Mouse (Mus musculus) hindbrain, embryonic 10.5 days (tissue): ENCODE data around the gene Traf3ip2. TPM values are rescaled to one million over a fixed set of nuclear protein-coding genes. Genes with fewer than 3 reads are reported as not detected.
A peak's percentile ranks its signal among the peaks of the same experiment; 100 is the strongest.

Experiments used
- DNase-seq: peaks from one replicate; pipeline ENCODE4 v3.0.0-alpha.2; 2017; ENCODE audit warnings: low spot score
- H3K27ac ChIP-seq: fragments of 300-500 bp; sonication (generic); 2 replicates; pipeline ENCODE4 v1.5.1; 2016; ENCODE audit warnings: mild to moderate bottlenecking, moderate library complexity
- H3K27me3 ChIP-seq: fragments of 300-500 bp; sonication (generic); 2 replicates; pipeline ENCODE4 v1.6.1; 2016; ENCODE audit warnings: mild to moderate bottlenecking; ENCODE audit not compliant: poor library complexity, insufficient read depth, severe bottlenecking
- H3K36me3 ChIP-seq: fragments of 300-500 bp; sonication (generic); 2 replicates; pipeline ENCODE4 v1.6.1; 2016; ENCODE audit warnings: mild to moderate bottlenecking, moderate library complexity
- H3K4me1 ChIP-seq: fragments of 300-500 bp; sonication (generic); replicated peaks from 2 replicates; pipeline ENCODE4 v1.6.1; 2016; ENCODE audit warnings: mild to moderate bottlenecking
- H3K4me3 ChIP-seq: fragments of 300-500 bp; sonication (generic); 2 replicates; pipeline ENCODE4 v1.5.1; 2016; ENCODE audit warnings: mild to moderate bottlenecking, moderate library complexity
- H3K9me3 ChIP-seq: fragments of 300-500 bp; sonication (generic); 2 replicates; pipeline ENCODE4 v1.6.1; 2016; ENCODE audit warnings: mild to moderate bottlenecking, moderate library complexity
- WGBS: fragments of 180-500 bp; shearing (Covaris S2); methylation state at CpG from one replicate; pipeline ENCODE4 v1.1.7; 2016; 5-methylcytosine and 5-hydroxymethylcytosine counted together
- polyA plus RNA-seq: library from polyadenylated mRNA; unstranded; fragments of >200 nt; fragmentation: Nextera tagmentation; extraction: Ambion mirVana; gene quantifications from 2 replicates; pipeline ENCODE4 v1.2.1, GENCODE M21; 2016

Traf3ip2 gene
- polyA plus RNA-seq, 1 experiment from 2014 or later, result 8.3 TPM

- Histone ChIP-seq H3K4me3 (no peak overlapping the region), H3K9me3 (peaks cover 3% of the 10 kb centered on the region), H3K27me3 (peaks cover 15% of the 10 kb centered on the region; the same call in 1 of the 2 replicates), H3K27ac (peak overlapping the region; percentile 71), H3K4me1 (peaks cover 38% of the 10 kb centered on the region), H3K36me3 (no peaks in the 10 kb centered on the region)
- DNase-seq, result no peak
- WGBS, result 67% methylated on average over 8 of the region's 8 CpGs
These were observed 24.6 kb upstream of the Traf3ip2 start for GRCm38 (mm10) chr10:39587973-39588746.

DNA sequence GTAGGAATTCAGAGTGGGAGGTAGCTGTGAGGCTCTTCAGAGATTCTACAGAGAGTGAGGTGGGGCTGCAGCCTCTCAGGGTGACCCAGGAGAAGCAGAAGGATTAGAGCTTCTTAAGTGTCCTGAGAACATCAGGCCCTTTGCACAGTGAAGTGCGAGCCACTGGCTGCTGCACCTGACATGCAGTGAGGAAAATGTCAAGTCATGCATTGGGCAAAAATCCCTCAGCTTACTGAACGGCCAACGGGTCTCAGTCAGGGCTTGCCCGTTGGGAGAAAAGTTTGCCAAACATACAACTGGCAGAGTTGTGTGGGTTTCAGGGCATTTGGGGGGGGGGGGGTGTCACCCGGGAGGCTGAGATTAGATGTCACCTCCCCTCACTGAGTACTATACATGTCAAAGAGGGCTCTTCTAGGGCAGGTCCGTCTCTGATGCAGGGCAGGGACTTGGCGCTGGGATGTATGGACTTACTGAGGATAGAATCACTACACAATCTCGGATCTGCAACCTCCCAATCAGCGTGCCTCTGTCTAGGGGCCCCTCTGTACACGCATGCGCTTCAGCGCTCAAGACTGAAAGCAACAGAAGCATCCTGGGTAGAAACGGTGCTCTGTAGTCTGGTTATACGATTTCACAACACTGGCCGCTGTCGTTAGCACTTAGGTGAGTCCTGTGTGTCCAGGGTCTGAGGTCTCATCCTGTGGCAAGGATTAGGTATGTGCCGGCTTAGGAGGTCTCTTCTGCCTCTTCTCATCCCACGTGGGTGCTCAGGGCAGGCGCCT is 22.8 kb upstream of the Traf3ip2 start:
- WGBS, result 87% methylated on average over 19 of the region's 19 CpGs
- peaks cover 16% of the 10 kb centered on the region for H3K9me3 ChIP-seq
- H3K4me1 ChIP-seq, result peaks cover 40% of the 10 kb centered on the region
- peak overlapping the region; percentile 64; the same call in 1 of the 2 replicates for H3K27ac ChIP-seq
- H3K36me3 ChIP-seq, result 0 out of 2 replicates have a peak, but pooled peaks cover 4% of the 10 kb centered on the region
- H3K27me3 ChIP-seq, result peaks cover 15% of the 10 kb centered on the region; the same call in 1 of the 2 replicates
- peak; percentile 0 for DNase-seq
- no peak overlapping the region for H3K4me3 ChIP-seq

DNA sequence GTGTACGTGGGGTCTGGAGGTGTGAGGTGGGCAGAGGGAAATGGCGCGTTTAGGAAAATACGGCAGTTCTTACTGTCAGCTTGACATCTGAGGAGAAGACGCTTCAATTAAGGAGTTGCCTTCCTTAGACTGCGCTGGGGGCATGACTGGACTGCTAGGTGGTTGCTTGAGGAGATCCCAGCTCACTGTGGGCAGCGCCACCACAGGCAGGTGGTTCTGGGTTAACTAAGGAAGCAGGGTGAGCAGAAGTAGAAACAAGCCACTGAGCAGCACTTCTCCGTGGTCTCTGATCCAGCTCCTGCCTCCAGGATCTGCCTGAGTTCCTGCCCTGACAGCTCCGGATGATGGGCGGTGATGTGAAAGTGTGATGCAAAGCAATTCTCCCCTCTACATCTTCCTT is 22.1 kb upstream of the Traf3ip2 start:
- 88% methylated on average over 10 of the region's 10 CpGs for WGBS
- DNase-seq, result no peak
- Histone ChIP-seq H3K27me3 (peaks cover 15% of the 10 kb centered on the region; the same call in 1 of the 2 replicates), H3K9me3 (peaks cover 16% of the 10 kb centered on the region), H3K27ac (no peak overlapping the region), H3K4me3 (no peak overlapping the region), H3K4me1 (peaks cover 42% of the 10 kb centered on the region), H3K36me3 (0 out of 2 replicates have a peak, but pooled peaks cover 4% of the 10 kb centered on the region)

GRCm38 (mm10) chr10:39592501-39592900 is 20.2 kb upstream of the Traf3ip2 start:
- H3K9me3 ChIP-seq, result peaks cover 16% of the 10 kb centered on the region
- peaks cover 42% of the 10 kb centered on the region for H3K4me1 ChIP-seq
- DNase-seq, result no peak
- peaks cover 15% of the 10 kb centered on the region; the same call in 1 of the 2 replicates for H3K27me3 ChIP-seq
- no peak overlapping the region for H3K4me3 ChIP-seq
- H3K36me3 ChIP-seq, result 0 out of 2 replicates have a peak, but pooled peaks cover 4% of the 10 kb centered on the region
- no peak overlapping the region for H3K27ac ChIP-seq
- 56% methylated on average over 4 of the region's 4 CpGs for WGBS

GRCm38 (mm10) chr10:39594716-39595115 is 18.0 kb upstream of the Traf3ip2 start:
- H3K9me3 ChIP-seq, result peaks cover 16% of the 10 kb centered on the region
- 0 out of 2 replicates have a peak, but pooled peaks cover 4% of the 10 kb centered on the region for H3K36me3 ChIP-seq
- WGBS, result 65% methylated on average over 1 of the region's 1 CpGs
- no peak overlapping the region for H3K27ac ChIP-seq
- H3K4me1 ChIP-seq, result peaks cover 27% of the 10 kb centered on the region
- no peak for DNase-seq
- no peak overlapping the region for H3K4me3 ChIP-seq
- H3K27me3 ChIP-seq, result peaks cover 12% of the 10 kb centered on the region; the same call in 1 of the 2 replicates

DNA sequence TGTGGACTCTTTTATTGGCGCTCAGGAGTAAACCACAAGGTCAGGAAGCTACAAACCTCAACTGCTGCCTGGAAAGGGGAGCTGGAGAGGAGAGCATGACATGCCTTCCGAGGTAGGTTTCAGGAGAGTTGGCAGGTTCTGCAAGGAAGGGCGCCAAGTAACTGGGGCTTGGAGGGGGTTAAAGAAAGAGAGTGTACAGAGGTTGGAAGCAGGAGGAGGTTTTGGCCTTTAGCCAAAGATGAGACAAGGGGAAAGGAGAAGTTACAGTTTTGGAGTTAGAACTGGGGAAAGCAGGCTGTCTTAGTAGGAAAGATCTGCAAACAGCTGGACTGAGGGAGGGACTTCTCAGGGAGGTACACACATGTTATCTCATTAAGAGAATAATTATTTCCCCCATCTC is 16.9 kb upstream of the Traf3ip2 start:
- Histone ChIP-seq H3K4me1 (peaks cover 26% of the 10 kb centered on the region), H3K9me3 (peaks cover 16% of the 10 kb centered on the region), H3K4me3 (no peak overlapping the region), H3K27me3 (0 out of 2 replicates have a peak, but pooled peaks cover under 1% of the 10 kb centered on the region), H3K36me3 (0 out of 2 replicates have a peak, but pooled peaks cover 4% of the 10 kb centered on the region), H3K27ac (no peak overlapping the region)
- 90% methylated on average over 3 of the region's 3 CpGs for WGBS
- no peak for DNase-seq

DNA sequence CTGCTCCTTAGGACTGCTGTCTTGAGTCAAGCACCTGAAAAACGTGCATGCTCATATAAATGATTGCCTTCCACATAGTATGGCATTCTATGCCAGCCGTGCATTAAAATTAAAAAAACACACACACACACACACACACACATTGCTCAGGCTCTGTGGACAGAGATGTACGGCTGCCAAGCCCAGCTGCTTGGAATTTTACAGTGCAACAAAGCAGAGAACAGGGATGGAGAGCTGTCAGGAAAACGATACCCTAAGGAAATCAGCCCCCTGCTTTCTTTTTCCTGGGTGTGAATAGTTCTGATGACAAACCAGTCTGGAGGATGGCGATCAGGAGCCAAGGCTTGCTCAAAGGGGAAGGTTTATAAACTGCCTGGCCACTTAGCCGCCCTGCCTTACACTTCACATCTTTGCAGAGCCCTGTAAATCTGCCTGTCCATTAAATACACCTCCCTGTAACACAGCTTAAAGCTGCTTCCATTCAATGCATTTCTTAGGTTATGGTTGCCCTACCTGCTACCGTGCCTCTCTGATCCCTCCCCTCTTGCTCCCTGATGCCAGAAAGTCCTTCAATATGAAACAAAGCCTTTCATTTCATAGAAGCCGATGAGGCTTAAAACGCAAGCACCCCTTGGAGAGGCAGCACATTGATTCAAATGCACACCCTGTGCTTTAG is 15.5 kb upstream of the Traf3ip2 start:
- no peak overlapping the region for H3K27ac ChIP-seq
- WGBS, result 61% methylated on average over 9 of the region's 9 CpGs

DNA sequence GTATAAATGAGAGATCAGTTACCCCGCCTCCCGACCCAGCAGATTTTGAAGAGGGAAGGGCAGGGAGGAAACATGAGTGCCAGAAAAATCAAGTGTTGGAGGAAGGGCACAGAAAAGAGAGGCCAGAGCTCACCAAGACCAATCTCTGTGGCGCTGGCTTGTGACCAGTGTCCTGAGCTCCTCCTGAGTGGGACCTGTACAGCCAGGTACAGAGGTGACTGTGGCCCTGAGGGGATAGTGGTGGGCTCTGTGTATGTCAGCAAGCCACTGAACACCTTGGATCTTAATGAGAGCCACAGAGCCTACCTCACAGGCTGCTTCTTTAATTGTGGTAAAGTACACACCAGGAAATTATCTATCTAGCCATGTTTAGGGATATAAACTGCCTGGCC is 14.9 kb upstream of the Traf3ip2 start:
- Histone ChIP-seq H3K27me3 (no peaks in the 10 kb centered on the region), H3K36me3 (0 out of 2 replicates have a peak, but pooled peaks cover 4% of the 10 kb centered on the region), H3K9me3 (peaks cover 16% of the 10 kb centered on the region), H3K4me1 (peaks cover 20% of the 10 kb centered on the region), H3K27ac (no peak overlapping the region), H3K4me3 (no peak overlapping the region)
- DNase-seq, result no peak
- WGBS, result 66% methylated on average over 3 of the region's 3 CpGs

More for the DNA sequence above, 15.5 kb upstream of the Traf3ip2 start:
- H3K36me3 ChIP-seq, result 0 out of 2 replicates have a peak, but pooled peaks cover 4% of the 10 kb centered on the region
- H3K4me1 ChIP-seq, result peaks cover 25% of the 10 kb centered on the region
- no peak overlapping the region for H3K4me3 ChIP-seq
- no peak for DNase-seq
- peaks cover 16% of the 10 kb centered on the region for H3K9me3 ChIP-seq
- no peaks in the 10 kb centered on the region for H3K27me3 ChIP-seq

- no peak for DNase-seq
- peaks cover 3% of the 10 kb centered on the region; the same call in 1 of the 2 replicates for H3K9me3 ChIP-seq
- H3K4me1 ChIP-seq, result peaks cover 18% of the 10 kb centered on the region
- no peaks in the 10 kb centered on the region for H3K36me3 ChIP-seq
- WGBS, result 92% methylated on average over 4 of the region's 4 CpGs
- H3K27me3 ChIP-seq, result no peaks in the 10 kb centered on the region
- no peak overlapping the region for H3K27ac ChIP-seq
- H3K4me3 ChIP-seq, result no peak overlapping the region
These were observed 13.1 kb upstream of the Traf3ip2 start for GRCm38 (mm10) chr10:39599601-39600000.

DNA sequence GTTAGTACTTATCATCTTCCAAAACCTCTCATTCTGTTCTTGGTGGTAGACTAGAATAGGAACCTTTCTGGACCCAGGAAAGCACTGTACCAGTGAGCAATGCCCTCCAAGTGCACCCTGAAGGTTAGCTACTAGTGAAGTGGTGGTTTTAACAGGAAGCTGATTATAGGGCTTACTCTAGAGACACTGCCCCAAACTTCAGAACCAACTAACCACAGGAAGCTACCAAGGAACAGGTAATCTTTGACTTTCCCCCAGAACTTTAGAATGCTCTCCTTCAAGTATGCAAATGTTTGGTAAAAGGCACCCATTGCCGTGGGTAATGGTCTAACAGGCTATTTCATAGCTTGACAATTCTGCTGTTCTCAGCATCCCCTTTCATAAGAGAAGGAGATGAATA is 12.6 kb upstream of the Traf3ip2 start:
- Histone ChIP-seq H3K4me1 (peaks cover 16% of the 10 kb centered on the region), H3K27me3 (no peaks in the 10 kb centered on the region), H3K4me3 (no peak overlapping the region), H3K36me3 (no peaks in the 10 kb centered on the region), H3K9me3 (peaks cover 6% of the 10 kb centered on the region; the same call in 1 of the 2 replicates), H3K27ac (no peak overlapping the region)
- WGBS, result 70% methylated on average over 1 of the region's 1 CpGs
- no peak for DNase-seq

DNA sequence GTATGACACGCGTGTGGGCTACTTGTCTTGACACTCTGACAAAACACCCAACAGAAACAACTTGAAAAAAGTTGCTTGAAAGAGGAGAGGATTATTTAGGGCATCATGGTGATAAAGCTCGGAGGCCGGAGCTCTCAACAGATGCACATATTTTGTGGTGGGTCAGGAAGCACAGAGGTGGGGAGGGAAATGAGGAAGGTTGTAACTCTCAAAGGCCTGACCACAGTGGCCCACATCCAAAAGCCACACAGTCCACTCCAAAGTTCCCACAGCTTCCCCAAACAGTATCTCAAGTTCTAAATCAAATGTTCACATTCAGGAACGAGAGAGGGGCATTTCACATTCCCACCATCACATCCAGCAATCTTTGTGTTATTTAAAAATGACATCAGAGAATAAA is 11.7 kb upstream of the Traf3ip2 start:
- no peak for DNase-seq
- Histone ChIP-seq H3K4me1 (peaks cover 11% of the 10 kb centered on the region), H3K36me3 (no peaks in the 10 kb centered on the region), H3K4me3 (no peak overlapping the region), H3K27ac (no peak overlapping the region), H3K9me3 (peaks cover 11% of the 10 kb centered on the region; the same call in 1 of the 2 replicates), H3K27me3 (no peaks in the 10 kb centered on the region)
- WGBS, result 91% methylated on average over 5 of the region's 5 CpGs

- H3K27me3 ChIP-seq, result no peaks in the 10 kb centered on the region
- 98% methylated on average over 1 of the region's 1 CpGs for WGBS
- no peak overlapping the region for H3K27ac ChIP-seq
- H3K4me3 ChIP-seq, result no peak overlapping the region
- no peak for DNase-seq
- H3K4me1 ChIP-seq, result peaks cover 8% of the 10 kb centered on the region; the same call in 1 of the 2 replicates
- H3K36me3 ChIP-seq, result no peaks in the 10 kb centered on the region
- peaks cover 18% of the 10 kb centered on the region for H3K9me3 ChIP-seq
These were observed 6.3 kb upstream of the Traf3ip2 start for GRCm38 (mm10) chr10:39606434-39606833.
